Mouse (Mus musculus): ENCODE measurements at regions not wholly inside any gene's neighbourhood (a gene's known extent, or its start where the extent isn't known, plus 50 kb on each side); places are given as distances from the start of the nearest gene placed in this dataset.

DNA sequence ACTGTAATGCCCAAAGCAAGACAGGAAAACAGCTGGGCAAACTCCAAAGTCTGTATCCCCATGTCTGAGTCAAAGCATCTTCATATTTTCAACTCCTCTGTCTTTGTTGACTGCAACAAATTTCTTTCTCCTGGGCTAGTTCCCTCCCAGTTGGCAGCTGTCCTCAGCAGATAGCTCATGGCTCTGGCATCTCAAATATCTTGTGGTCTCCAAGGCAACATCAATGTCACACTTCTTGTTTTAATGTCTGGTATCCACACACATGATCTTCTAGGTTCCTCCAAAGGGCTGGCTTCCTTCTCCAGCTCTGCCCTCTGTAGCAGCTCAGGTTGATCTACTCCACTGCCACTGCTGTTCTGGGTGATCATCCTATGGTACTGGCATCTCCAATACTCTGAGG is 242.0 kb upstream of the Zfp804b start:
- H3K9ac ChIP-seq (ENCODE audit: low read depth, low read length) = no peak overlapping the region
- H3K4me2 ChIP-seq (replicated peaks; ENCODE audit: low read depth) = no peak overlapping the region
- H3K4me3 ChIP-seq (ENCODE audit: low read depth, low read length) = no peak overlapping the region
- no peaks in the 10 kb centered on the region for H3K4me1 ChIP-seq (replicated peaks; ENCODE audit: control insufficient read depth, insufficient read depth, low read length)
- H3K36me3 ChIP-seq (ENCODE audit: control insufficient read depth, insufficient read depth) = no peaks in the 10 kb centered on the region
- no peaks in the 10 kb centered on the region for H3K27me3 ChIP-seq (replicated peaks; ENCODE audit: control insufficient read depth, insufficient read depth, low read length)
- TF ChIP-seq CTCF (IDR thresholded peaks at IDR 0.05; ENCODE audit: low read depth) = no peak
- no peak overlapping the region for H3K27ac ChIP-seq (ENCODE audit: low read depth, low read length)
- no peaks in the 10 kb centered on the region for H3K9me3 ChIP-seq (ENCODE audit: control insufficient read depth)
- ATAC-seq = no peak

DNA sequence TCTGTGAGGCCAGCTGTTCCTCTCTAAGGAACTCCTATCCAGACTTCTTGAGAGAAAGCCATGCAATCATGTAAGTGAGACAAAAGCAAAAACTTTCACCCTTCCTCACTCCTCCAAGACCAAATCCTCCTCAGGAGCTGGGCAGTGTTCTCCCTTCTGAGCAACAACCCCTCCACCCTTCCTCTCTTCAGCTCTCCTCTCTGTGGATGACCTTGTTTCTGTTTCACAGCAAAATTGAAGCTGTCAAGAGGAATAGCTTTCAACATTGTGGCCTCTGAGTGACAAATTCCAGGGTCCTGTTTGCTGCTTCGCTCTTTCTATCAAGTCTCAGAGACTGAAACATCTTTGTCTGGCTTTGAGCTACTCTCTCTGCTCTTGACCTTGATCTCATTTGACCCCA is 255.9 kb upstream of the Zfp804b start:
- Histone ChIP-seq H3K4me2 (replicated peaks; ENCODE audit: low read depth) (no peak overlapping the region), H3K4me3 (ENCODE audit: low read depth, low read length) (no peak overlapping the region), H3K27me3 (replicated peaks; ENCODE audit: control insufficient read depth, insufficient read depth, low read length) (no peaks in the 10 kb centered on the region), H3K9me3 (ENCODE audit: control insufficient read depth) (no peaks in the 10 kb centered on the region), H3K36me3 (ENCODE audit: control insufficient read depth, insufficient read depth) (no peaks in the 10 kb centered on the region), H3K27ac (ENCODE audit: low read depth, low read length) (no peak overlapping the region), H3K9ac (ENCODE audit: low read depth, low read length) (no peak overlapping the region), H3K4me1 (replicated peaks; ENCODE audit: control insufficient read depth, insufficient read depth, low read length) (no peaks in the 10 kb centered on the region)
- TF ChIP-seq CTCF (IDR thresholded peaks at IDR 0.05; ENCODE audit: low read depth) = no peak
- no peak for ATAC-seq
- WGBS = 78% methylated on average over 1 of the region's 1 CpGs

DNA sequence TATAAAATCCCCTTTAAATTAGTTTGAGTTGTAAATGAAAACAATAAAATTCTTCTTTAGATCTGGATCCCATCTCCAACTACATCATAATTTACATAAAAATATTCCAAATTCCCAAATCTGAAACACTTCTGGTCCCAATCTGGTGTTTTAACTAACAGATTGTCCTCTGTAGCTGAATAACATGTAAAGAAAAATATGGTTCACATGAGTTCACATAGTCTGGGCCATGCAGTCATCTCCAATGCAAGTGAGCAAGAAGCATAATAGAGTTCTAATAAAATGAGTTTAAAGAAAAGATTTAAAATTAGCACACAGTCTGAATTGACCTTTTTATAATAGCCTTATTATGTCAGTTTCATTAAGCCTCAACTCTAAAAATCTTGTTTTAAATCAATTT is 263.0 kb upstream of the Zfp804b start:
- no peaks in the 10 kb centered on the region for H3K9me3 ChIP-seq (ENCODE audit: control insufficient read depth)
- no peak overlapping the region for H3K9ac ChIP-seq (ENCODE audit: low read depth, low read length)
- no peak for TF ChIP-seq CTCF (IDR thresholded peaks at IDR 0.05; ENCODE audit: low read depth)

DNA sequence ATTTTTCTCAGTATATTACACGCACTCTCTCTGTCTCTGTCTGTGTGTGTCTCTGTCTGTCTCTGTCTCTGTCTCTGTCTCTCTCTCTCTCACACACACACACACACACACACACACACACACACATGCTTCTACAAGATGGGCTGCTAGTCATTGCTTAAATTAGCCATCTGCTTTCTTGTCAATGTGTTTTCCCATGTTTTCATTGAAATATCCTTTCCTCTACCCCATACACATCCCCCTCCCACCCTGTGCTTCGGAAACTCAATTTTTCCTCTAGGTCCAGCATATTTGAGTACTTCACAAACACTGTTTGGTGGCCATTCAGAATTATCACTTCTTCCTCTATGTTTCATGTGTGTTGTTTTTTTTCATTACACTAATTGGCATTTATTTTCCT is 263.4 kb upstream of the Zfp804b start:
- H3K4me3 ChIP-seq (ENCODE audit: low read depth, low read length) = no peak overlapping the region
- 83% methylated on average over 2 of the region's 2 CpGs for WGBS
- no peaks in the 10 kb centered on the region for H3K9me3 ChIP-seq (ENCODE audit: control insufficient read depth)
- no peaks in the 10 kb centered on the region for H3K4me1 ChIP-seq (replicated peaks; ENCODE audit: control insufficient read depth, insufficient read depth, low read length)
- no peaks in the 10 kb centered on the region for H3K36me3 ChIP-seq (ENCODE audit: control insufficient read depth, insufficient read depth)
- no peak overlapping the region for H3K4me2 ChIP-seq (replicated peaks; ENCODE audit: low read depth)
- H3K27me3 ChIP-seq (replicated peaks; ENCODE audit: control insufficient read depth, insufficient read depth, low read length) = no peaks in the 10 kb centered on the region
- ATAC-seq = no peak
- no peak for TF ChIP-seq CTCF (IDR thresholded peaks at IDR 0.05; ENCODE audit: low read depth)
- H3K9ac ChIP-seq (ENCODE audit: low read depth, low read length) = no peak overlapping the region
- H3K27ac ChIP-seq (ENCODE audit: low read depth, low read length) = no peak overlapping the region

More for the DNA sequence above, 263.0 kb upstream of the Zfp804b start:
- ATAC-seq = no peak
- Histone ChIP-seq H3K27me3 (replicated peaks; ENCODE audit: control insufficient read depth, insufficient read depth, low read length) (no peaks in the 10 kb centered on the region), H3K4me3 (ENCODE audit: low read depth, low read length) (no peak overlapping the region), H3K27ac (ENCODE audit: low read depth, low read length) (no peak overlapping the region), H3K36me3 (ENCODE audit: control insufficient read depth, insufficient read depth) (no peaks in the 10 kb centered on the region), H3K4me1 (replicated peaks; ENCODE audit: control insufficient read depth, insufficient read depth, low read length) (no peaks in the 10 kb centered on the region), H3K4me2 (replicated peaks; ENCODE audit: low read depth) (no peak overlapping the region)

DNA sequence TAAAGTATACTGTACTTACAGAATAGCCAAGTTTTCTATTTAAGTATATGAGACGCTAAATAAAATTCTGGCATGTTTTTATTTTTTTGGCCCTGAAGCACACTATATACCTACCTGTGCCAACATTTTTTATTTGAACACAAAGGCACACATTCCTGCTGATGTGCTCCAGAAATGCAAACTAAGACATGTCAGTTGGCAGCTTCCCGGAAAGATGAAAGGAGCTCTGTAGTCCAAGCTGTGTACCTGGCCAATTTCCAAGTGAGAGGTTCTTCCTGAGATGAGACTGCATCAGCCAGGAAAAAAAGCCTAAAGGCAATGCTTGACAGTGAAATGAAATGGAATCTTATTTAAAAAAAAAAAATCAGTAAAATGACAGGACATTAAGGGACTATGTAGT is 305.0 kb upstream of the Steap4 start:
- Histone ChIP-seq H3K9ac (ENCODE audit: low read depth, low read length) (no peak overlapping the region), H3K4me1 (replicated peaks; ENCODE audit: control insufficient read depth, insufficient read depth, low read length) (no peaks in the 10 kb centered on the region), H3K27me3 (replicated peaks; ENCODE audit: control insufficient read depth, insufficient read depth, low read length) (no peaks in the 10 kb centered on the region), H3K4me2 (replicated peaks; ENCODE audit: low read depth) (no peak overlapping the region), H3K27ac (ENCODE audit: low read depth, low read length) (no peak overlapping the region), H3K36me3 (ENCODE audit: control insufficient read depth, insufficient read depth) (no peaks in the 10 kb centered on the region), H3K4me3 (ENCODE audit: low read depth, low read length) (no peak overlapping the region), H3K9me3 (ENCODE audit: control insufficient read depth) (no peaks in the 10 kb centered on the region)
- TF ChIP-seq CTCF (IDR thresholded peaks at IDR 0.05; ENCODE audit: low read depth) = no peak
- WGBS = 69% methylated on average over 2 of the region's 2 CpGs
- no peak for ATAC-seq

DNA sequence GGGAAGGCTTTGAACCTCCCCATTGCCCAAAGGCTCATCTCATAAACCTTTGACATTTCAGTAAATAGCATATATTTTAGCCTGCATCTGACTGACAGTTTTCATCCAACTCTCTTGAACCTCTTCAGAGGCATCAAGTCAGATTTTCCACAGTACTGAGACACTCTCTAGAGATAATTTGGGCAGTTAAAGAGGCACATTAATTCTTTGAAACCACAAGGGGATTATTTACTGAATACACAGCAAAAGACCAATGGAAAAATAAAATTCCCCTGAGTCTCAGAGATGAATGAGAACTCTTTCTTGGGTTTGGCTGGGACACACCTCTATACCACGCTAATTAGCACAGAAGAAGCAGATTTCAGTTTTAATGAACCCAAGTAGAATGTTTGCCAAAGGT is 258.5 kb upstream of the Steap4 start:
- H3K4me2 ChIP-seq (replicated peaks; ENCODE audit: low read depth) = no peak overlapping the region
- no peak for ATAC-seq
- H3K9me3 ChIP-seq (ENCODE audit: control insufficient read depth) = no peaks in the 10 kb centered on the region
- no peak overlapping the region for H3K9ac ChIP-seq (ENCODE audit: low read depth, low read length)
- H3K36me3 ChIP-seq (ENCODE audit: control insufficient read depth, insufficient read depth) = no peaks in the 10 kb centered on the region
- H3K4me3 ChIP-seq (ENCODE audit: low read depth, low read length) = no peak overlapping the region
- no peak overlapping the region for H3K27ac ChIP-seq (ENCODE audit: low read depth, low read length)
- 71% methylated on average over 1 of the region's 1 CpGs for WGBS
- no peaks in the 10 kb centered on the region for H3K4me1 ChIP-seq (replicated peaks; ENCODE audit: control insufficient read depth, insufficient read depth, low read length)
- TF ChIP-seq CTCF (IDR thresholded peaks at IDR 0.05; ENCODE audit: low read depth) = no peak
- H3K27me3 ChIP-seq (replicated peaks; ENCODE audit: control insufficient read depth, insufficient read depth, low read length) = no peaks in the 10 kb centered on the region

DNA sequence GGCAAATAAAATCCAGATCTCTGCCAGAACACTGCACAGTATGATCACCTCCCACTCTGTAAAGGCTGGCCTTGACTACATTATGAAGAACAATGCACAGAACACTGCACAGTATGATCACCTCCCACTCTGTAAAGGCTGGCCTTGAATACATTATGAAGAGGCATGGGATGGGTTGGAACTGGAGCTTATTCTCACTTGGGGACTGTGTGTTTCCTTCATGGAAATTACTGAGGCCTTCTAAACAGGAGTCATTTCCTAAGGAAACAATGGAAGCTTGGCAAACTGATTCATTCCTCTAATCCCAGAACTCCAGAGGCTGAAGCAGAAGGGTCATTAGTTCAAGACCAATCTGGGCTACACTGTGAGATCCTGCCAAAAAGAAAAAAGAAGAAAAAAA is 240.7 kb upstream of the Steap4 start:
- TF ChIP-seq CTCF (IDR thresholded peaks at IDR 0.05; ENCODE audit: low read depth) = no peak
- Histone ChIP-seq H3K4me3 (ENCODE audit: low read depth, low read length) (no peak overlapping the region), H3K9ac (ENCODE audit: low read depth, low read length) (no peak overlapping the region), H3K36me3 (ENCODE audit: control insufficient read depth, insufficient read depth) (no peaks in the 10 kb centered on the region), H3K9me3 (ENCODE audit: control insufficient read depth) (no peaks in the 10 kb centered on the region), H3K4me2 (replicated peaks; ENCODE audit: low read depth) (no peak overlapping the region), H3K4me1 (replicated peaks; ENCODE audit: control insufficient read depth, insufficient read depth, low read length) (no peaks in the 10 kb centered on the region), H3K27ac (ENCODE audit: low read depth, low read length) (no peak overlapping the region), H3K27me3 (replicated peaks; ENCODE audit: control insufficient read depth, insufficient read depth, low read length) (no peaks in the 10 kb centered on the region)
- ATAC-seq = no peak

Measured in intestine, postnatal 0 days (tissue).